Mouse (Mus musculus): ENCODE results near the gene Olfr524.

Gene Olfr524

DNA sequence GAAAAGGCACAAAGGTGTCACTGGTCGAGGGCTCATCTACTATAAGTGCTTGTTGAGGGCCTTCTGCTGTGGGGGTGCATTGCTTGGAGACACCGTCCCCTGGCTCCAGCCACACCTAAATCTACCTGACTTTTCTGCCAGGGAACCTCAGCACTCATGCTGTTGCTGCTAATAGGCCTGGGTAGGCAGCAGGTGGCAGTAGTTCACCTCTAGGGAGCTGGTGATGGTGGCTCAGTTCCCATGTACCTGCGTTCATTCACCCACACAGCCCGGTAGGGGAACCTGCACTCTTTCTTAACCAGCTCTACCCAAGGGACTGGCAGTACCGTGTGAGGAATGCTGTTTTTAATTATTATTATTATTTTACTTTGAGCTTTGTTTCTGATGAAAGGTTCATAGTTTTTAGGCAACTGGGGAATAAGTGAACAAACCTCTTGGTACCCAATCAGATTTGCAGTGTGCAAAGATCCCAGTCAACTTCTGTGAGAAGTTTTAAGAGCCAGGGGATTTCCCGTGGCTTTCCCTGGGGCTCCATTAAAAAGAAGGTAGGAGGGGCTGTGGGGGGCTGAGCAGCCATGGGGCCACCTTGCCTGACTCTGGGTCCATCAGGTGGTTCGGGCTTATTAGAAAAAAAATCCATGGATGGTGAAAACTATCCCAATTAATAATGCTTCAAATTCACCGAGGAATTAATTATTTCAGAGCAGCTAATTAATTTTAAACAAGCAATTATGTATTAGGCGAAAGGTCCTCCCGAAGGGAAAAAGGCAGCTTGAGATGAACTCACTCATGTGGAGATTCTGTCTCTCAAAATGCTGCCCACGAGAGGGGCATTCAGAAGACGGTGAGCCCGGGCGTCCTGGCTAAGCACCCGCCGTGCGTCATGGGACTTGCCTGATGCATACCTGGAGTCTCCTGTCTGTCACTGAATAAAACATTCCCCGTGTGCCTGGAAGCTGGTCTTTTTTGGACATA, 18.8 kb downstream of the Olfr524 start:
- DNase-seq (ENCODE audit: extremely low spot score): peak; percentile 17

DNA sequence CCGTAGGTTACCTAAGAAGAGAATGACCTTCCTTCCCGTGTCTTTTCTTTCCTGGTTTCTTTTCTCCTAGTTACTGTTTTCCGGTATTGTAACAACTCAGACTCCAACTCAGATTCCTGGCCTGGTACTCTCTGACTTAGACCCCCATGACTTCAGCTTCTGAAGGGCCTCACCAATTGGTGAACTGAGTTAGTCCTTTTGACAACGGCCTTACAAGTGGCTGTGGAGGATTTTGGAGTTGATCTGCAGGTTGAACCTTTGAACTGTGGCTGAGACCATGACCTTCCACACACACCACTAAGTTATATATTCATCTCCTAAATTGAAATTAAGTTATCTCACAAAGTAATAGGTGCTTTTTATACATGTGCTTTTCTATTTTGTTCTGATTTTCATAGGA, 21.6 kb downstream of the Olfr524 start:
- no peak for DNase-seq (ENCODE audit: extremely low spot score)

DNA sequence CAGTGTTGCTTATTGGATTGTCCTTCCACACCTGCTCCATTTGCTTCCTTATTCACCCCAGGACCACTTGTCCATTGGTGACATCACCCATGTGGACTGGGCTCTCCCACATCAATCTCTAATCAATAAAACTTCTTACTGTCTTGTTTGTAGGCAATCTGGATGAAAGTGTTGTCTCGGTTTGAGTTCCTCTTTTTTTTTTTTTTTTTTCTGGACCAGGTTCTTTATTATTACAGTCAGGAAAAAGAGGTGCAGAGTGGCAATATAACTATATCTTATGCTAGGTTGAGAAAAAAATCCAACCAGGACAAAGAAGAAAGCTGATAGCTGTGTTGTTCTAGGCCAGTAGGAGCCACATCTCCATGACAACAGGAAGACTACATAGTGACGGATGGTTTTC, 25.1 kb downstream of the Olfr524 start:
- DNase-seq (ENCODE audit: extremely low spot score): no peak

DNA sequence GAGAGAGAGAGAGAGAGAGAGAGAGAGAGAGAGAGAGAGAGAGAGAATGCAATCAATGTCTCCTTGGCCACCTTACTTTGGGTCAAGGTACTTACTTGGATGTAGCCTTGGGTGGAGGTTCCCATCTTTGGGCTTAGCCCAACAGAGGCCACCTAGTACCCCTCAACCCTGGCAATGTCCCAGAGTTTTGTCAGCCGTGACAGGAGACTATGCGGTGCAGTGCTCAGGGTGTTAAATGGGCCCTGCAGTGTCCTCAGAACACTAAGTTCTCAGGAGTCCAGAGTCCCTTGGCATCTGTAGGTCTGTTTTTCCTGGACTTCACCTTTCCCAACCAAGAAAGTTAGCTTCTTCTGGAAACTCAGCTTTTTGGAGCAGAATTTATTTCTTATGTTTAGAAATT, 26.6 kb downstream of the Olfr524 start:
- DNase-seq (ENCODE audit: extremely low spot score): no peak

DNA sequence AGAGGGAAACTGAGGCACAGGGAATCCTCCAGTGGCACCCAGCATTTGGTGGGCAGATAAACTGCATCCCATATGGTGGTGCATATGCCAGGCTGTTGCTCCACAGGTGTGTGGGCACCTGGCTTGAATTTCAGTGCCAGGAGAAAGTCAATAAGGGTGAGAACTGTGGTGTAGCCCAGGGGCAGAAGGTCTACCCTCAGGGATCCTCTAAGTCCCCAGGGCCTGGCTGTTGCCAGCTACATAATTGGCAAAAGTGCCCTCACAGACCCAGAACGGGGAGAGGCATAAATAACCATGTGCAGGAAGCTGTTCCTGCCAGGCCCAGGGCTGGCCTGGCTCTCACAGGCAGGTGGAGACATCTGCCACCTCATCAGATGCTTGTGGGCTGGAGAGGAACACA, 32.8 kb downstream of the Olfr524 start, which contains the start of gene Olfr523:
Olfr523 (plus strand) TSS at position 282 of the 400 bp plus-strand sequence.
- DNase-seq (ENCODE audit: extremely low spot score): no peak

DNA sequence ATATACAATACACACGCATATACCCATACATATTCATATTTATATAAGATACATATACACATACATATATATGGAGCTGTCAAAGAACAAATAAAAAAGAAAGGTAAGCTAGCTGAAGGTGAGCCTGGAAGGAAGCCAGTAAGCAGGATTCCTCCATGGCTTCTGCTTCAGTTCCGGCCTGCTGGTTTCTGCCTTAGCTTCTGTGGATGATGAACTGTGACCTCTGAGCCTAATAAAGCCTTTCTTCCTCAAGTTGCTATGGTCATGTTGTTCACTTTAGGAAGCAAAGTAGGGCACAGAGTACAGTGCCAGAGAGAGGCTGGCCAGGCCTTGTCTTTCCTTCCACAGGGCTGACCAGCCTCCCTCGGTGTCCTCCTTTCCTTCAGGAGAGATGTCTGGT, 34.9 kb downstream of the Olfr524 start:
- DNase-seq (ENCODE audit: extremely low spot score): no peak

DNA sequence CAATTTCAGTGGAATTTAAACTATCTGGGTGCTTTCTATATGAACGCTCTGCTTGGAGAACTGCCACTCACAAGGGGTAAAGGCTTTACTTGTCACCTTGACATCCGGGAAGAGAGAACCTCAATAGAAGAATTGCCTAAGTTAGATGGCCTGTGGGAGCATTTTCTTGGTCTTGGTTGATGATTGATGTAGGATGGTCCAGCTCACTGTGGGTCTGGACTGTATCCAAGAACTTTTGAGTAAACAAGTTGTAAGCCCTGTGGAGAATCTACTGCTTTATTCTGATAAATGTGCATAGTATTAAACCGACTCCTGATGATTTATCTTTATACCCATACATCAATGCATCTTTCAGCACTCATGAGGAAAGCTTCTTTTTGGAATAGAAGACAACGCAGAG, 36.4 kb downstream of the Olfr524 start:
- DNase-seq (ENCODE audit: extremely low spot score): no peak

DNA sequence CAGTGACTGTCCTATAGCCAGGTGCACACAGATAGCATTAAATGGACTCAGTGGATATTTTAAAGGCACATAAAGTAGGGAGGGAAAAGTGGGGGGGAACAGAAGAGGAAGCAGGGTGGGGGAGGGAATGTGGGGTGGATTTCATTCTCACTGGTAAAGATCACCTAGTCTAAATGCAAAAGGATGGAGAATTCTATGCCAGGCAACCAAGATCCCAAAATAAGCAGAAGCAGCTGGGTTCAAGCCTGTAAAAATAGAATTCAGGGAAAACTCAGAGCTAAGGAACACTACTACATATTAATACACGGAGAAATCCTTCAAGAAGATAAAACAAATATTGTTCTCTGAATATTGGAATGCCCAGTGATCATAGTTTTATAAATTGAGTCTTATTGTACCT, 37.8 kb downstream of the Olfr524 start:
- DNase-seq (ENCODE audit: extremely low spot score): no peak

DNA sequence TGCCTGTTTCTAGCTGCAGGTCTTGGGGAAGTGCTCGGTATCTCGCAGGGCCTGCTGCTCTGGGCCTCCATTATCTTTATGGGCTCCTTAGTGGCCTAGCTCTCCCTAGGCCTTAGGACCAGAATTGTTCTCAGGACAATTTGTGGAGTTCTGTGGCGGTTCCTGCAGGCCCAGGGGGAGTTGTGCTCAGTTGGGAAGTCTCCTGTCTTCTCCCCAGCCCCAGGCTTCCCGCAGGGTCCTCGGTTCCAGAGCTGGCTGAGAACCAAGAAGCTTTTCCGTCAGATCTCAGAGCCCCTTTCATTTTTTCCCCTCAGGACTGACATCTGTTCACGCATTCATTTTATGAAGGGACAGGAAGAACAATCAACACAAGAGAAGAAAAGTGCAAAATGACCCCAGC, 41.1 kb downstream of the Olfr524 start, which contains the start of gene Olfr522:
Olfr522 (minus strand) TSS at position 101 of the 400 bp plus-strand sequence.
- no peak for DNase-seq (ENCODE audit: extremely low spot score)

DNA sequence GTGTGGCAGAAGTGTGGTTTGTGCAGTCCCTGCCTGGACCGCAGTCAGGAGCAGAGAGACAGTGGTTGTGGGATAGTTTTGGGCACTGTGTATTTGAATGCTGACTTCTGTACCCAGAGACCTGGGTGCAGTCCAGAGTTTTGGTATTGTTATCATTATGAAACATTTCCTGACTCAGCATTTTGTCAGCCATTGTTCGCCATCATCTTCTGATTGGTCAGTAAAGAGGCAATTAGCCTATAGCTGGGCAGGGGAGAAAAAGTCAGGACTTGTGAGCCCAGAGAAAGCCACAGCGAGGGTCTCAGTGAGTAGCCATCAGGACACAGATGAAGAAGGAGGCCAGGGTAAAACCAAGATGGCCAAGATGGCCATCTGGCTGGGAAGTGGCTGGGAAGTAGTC, 45.4 kb downstream of the Olfr524 start:
- no peak for DNase-seq (ENCODE audit: extremely low spot score)

DNA sequence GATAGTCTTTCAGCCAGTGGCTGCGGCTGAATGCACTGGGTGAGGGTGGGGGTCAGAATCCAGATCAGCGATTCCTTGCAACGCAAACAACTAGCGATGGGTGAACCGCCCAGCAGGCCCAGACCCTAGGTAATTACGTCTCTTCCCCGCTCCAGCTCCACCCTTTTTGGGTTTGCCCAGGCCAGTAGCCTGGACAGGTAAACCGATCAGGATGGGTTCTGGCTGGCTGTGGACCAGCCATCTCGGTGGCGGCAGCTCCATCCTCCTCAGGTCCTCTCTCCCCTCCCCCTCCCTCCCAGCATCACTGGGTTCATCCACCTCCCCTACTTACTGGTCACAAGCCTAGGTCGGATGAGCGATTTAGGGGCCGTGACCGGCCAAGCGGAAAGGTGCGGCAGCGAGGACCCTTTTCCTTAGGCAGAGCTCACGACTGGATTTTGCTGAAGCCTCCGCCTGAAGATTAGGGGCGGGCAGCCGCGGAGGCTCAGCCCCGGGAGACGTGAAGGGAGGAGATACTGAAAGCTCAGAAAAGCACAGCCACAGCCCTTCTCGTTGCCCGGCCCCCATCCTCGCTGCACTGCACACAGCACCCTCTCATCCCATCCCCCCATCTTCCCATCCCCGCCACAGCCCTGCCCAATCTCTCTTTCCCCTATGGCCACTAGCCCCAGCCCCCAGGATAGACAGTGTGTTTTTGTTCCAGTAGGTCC, 51.4 kb downstream of the Olfr524 start, which contains the start of gene Sprn:
Sprn (minus strand) TSS at position 660 of the 710 bp plus-strand sequence.
- peak; percentile 27 for DNase-seq (ENCODE audit: extremely low spot score)

DNA sequence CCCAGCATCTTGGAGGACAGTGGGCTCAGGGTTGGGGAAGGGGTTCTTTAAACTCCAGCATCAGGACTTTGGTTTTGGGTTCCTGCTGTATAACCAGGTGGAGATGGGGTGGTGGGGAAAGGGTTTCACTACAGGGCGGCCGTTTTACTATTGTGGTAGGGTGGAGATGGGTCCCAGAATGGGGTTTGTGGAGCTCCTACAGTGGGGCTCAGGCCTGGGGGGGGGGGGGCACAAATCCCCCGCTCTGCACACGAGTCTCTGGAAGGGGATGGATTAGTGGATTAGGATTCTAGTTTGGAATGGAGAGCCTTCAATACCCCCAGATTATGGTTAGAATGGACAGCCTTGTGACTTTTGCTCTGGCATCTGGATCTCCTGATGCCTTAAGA, 51.9 kb downstream of the Olfr524 start:
- DNase-seq (ENCODE audit: extremely low spot score): no peak

DNA sequence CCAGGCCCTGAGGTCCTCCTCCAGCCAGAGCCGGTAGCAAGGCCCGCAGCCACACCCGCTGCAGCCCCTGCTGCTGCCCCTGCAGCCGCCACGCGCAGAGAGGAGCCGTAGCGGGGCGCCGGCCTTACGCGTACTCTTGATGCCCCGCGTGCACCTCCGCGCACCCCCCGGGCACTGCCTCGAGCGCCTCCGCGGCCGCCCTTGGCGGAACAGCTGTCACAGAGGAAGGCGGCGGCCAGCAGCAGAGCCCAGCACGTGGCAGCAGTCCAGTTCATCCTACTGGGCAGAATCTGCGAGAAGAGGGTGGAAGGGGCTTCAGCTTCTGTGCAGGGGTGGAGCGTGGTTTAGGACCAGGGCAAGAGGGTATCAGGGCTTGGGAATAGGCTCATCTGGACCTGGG, 52.4 kb downstream of the Olfr524 start:
- peak; percentile 38 for DNase-seq (ENCODE audit: extremely low spot score)
